Mouse (Mus musculus): Measurements from ENCODE around the gene Gpr183.

Gpr183 gene

GRCm38 (mm10) chr14:121987691-121988090 lies 22.7 kb upstream of the Gpr183 start:
- no peak for DNase-seq (ENCODE audit: low spot score)

GRCm38 (mm10) chr14:121987287-121987686 lies 22.3 kb upstream of the Gpr183 start:
- DNase-seq (ENCODE audit: low spot score): no peak

GRCm38 (mm10) chr14:121986028-121986427 lies 21.0 kb upstream of the Gpr183 start:
- DNase-seq (ENCODE audit: low spot score): no peak

GRCm38 (mm10) chr14:121985477-121985876 lies 20.5 kb upstream of the Gpr183 start:
- DNase-seq (ENCODE audit: low spot score): no peak

DNA sequence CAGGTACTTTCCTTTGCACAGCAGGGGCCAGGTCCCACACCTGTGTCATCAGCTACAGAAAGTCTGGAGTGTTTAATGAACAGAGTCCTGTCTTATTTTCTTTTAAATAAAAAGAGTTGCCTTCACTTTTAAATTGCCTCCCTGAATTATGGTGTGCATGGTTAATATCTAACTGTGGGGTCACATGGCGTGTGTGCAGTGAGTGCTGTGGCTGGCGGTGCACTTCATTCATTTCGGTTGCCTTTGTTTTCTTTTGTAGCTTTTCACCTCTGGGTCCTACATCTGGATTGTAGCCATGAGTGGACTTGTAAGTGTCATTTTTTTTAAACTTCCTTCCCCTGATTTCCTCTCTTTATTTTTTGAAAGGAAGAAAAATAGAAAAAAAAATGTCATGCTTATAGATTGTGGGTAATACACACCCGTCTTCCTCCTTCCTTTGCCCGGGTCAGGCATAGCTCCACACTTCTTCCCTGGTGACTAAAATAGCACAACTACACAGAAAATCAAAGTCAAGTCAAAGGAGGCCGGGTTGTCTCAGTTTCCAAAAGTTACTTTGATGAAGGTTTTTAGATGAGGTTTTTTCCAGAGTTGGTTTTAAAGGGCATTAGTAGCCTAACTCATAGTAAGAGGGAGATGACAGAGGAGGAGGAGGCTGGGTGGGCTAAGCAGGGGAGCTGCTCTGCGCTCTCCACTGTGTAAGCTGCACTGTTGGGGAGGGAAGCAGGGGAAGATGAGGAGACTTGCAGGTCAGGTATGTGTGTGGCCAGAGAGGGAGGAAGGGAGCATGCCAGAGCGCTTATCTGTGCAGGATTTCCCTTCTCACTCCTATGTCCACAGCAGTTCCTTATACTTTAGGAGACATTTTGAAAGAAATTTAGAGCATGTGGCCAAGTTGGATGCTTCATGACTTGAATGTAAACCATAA lies 18.3 kb upstream of the Gpr183 start:
- DNase-seq (ENCODE audit: low spot score): no peak

DNA sequence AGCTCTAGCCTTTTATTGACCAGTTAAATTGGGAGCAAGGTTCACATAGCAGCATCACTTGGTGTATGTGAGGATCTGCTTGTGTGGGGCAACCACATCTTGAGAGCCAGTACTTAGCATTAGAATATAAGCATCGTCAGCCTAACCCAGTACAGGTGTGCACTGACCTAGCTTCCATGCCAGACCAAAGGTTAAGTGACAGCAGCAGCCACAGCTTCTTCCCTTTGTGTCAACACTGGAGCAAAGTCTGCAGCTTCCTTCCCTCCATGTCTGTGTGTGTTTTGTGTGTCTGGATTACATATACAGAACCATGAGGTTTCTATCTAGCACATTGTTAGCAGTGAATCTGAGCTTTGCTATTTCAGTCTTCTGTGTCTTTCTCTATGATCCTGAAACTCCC lies 16.5 kb upstream of the Gpr183 start:
- DNase-seq (ENCODE audit: low spot score): no peak

DNA sequence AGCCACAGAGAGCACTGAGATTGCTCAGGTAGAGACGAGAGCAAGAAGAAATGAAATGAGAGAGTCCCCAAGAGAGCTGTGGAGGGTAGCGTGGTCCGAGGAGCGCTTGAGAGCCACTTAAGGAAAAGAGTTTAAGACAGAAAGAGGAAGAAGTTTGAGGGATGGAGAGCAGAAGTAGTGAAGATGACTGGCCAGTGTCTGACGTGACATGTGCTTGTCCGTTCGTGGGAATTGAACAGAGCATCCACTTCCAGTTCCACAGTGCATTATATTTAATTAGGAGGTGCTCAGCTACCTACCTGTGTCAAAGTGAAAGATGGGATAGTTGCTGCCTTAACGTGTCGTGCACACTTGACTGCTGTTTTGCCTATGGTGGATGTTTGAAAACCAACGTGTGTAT lies 8.1 kb upstream of the Gpr183 start:
- no peak for DNase-seq (ENCODE audit: low spot score)

DNA sequence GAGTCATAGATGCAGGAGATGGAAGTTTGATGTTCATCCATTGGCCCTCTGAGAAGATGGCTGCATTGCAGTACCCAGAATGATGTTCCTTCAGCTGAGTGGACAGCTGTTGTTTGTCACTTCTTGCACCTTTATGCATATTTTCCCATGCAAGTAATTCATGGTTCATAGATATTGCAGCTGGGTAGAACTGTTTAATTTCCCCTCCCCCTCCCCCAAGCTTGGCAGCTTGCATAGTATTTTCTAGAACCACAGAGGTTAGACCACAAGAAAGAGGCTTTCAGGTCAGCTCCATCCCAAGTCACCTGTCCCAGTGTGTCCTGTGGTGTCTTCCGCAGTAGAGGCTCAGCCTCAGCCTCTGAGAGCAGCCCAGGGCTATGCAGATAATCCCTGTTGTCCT lies 5.4 kb upstream of the Gpr183 start:
- DNase-seq (ENCODE audit: low spot score): no peak

- no peak for DNase-seq (ENCODE audit: low spot score)
Measured at GRCm38 (mm10) chr14:121967095-121967494, 2.1 kb upstream of the Gpr183 start.

DNA sequence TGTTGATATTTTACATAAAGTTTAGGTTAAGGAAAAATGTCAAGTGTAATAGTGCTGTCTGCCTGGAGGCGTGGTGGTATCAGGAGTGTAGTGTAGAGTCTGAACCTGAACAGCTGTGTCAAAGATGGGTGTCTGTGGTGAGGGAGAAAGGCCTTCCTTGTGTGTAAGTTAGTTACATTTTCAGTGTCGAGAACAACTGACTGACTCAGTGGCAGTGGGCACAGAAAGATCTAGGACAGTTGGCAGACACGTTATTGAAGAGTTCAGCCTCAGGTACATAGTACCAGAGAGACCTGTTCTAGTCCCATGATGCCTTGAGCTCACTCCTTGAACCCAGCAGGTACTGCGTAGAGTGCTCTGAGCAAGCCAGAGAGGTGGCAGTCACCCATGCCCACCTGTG lies 466 bp upstream of the Gpr183 start:
- DNase-seq (ENCODE audit: low spot score): no peak

GRCm38 (mm10) chr14:121963942-121964335 lies 1.1 kb downstream of the Gpr183 start:
- no peak for DNase-seq (ENCODE audit: low spot score)

GRCm38 (mm10) chr14:121963251-121963941 lies 1.6 kb downstream of the Gpr183 start:
- DNase-seq (ENCODE audit: low spot score): no peak

- no peak for DNase-seq (ENCODE audit: low spot score)
Measured at GRCm38 (mm10) chr14:121962128-121962890, 2.7 kb downstream of the Gpr183 start.

GRCm38 (mm10) chr14:121961496-121962127 lies 3.4 kb downstream of the Gpr183 start:
- DNase-seq (ENCODE audit: low spot score): no peak

- no peak for DNase-seq (ENCODE audit: low spot score)
Measured at GRCm38 (mm10) chr14:121960997-121961396, 4.0 kb downstream of the Gpr183 start.

DNA sequence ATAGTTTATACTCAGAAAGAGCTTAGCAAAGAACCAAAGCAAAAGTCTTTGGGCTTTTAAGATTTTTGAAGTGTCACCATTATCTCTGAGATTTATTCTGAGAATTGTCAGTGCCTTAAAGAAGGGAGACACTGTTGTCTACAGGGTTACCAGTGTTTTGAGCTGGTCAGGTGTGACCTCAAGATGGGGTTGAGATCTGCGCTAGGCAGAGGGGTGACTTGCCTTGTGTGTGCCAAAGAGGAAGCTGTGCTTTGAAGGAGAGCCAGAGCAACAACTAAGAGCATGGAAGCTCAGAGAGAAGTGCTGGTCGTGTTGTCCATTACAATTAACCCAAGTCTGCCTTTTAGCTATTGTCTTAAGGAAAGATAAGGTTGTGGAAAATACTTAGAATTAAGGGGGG lies 4.5 kb downstream of the Gpr183 start:
- DNase-seq (ENCODE audit: low spot score): no peak

- no peak for DNase-seq (ENCODE audit: low spot score)
Measured at GRCm38 (mm10) chr14:121960031-121960430, 5.0 kb downstream of the Gpr183 start.

GRCm38 (mm10) chr14:121959538-121959980 lies 5.4 kb downstream of the Gpr183 start:
- no peak for DNase-seq (ENCODE audit: low spot score)

GRCm38 (mm10) chr14:121958751-121959537 lies 6.1 kb downstream of the Gpr183 start:
- no peak for DNase-seq (ENCODE audit: low spot score)

DNA sequence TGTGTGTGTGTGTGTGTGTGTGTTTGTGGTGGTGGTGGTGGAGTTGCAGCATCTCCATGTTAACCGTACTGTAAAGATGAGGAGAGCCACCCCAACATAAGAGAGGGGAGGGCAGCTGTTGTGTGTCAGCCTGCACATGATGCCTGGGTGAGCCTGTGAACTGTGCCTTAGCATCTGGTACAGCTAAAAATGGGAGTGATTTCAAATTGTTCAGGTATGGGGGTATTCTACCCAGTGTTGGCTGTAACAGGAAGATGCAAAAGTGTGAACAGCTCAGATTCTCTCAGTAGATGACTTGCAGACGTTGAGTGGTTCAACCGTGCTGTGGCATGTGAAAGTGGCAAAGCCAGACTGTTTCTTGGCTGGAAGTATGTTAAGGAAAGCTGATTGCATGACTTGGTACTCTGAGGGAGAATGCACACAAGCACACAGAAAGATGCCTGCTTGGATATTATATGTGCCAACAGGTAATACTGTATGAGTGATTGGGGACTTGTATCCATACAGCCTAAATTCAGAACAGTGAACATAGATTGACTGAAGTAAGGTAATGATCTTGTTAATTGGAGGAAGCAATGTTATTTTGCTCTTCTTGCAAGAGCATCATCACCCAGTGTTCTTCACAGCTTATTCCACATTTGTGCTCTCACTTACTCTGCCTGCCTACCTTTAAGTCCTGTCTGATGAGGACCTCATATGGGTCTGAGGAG lies 6.8 kb downstream of the Gpr183 start:
- DNase-seq (ENCODE audit: low spot score): no peak
